Mouse (Mus musculus): Measurements from ENCODE around the gene Tmem53.

- TF ChIP-seq CTCF (IDR thresholded peaks at IDR 0.05; ENCODE audit: extremely low read depth, insufficient read length, insufficient replicate concordance, low read depth, low read length) (no peak), POLR2A (IDR thresholded peaks at IDR 0.05; ENCODE audit: low read depth, low read length) (no peak)
Observed at GRCm38 (mm10) chr4:117239153-117239552, 12.6 kb upstream of the Tmem53 start.
